Mouse (Mus musculus): ENCODE measurements around the gene Phf11b. TPM values are rescaled to one million over a fixed set of nuclear protein-coding genes. Genes with fewer than 3 reads are reported as not detected.
"Not testable (repeated sequence)": the region's sequence is repeated elsewhere in the genome, so short reads cannot be mapped to it uniquely, and the experiment has no call there.

Phf11b gene
- polyA plus RNA-seq (2016; fragmentation: Nextera tagmentation; extraction: Ambion mirVana), result 0.22 and 0.39 TPM in 2 replicates

- not testable (repeated sequence) for ATAC-seq (ENCODE audit: low FRiP score, low read depth); H3K4me2 ChIP-seq (replicated peaks); H3K27ac ChIP-seq (replicated peaks); H3K36me3 ChIP-seq; H3K9me3 ChIP-seq; H3K4me3 ChIP-seq; H3K9ac ChIP-seq (replicated peaks); H3K27me3 ChIP-seq; H3K4me1 ChIP-seq
- WGBS, result 68% methylated on average over 1 of the region's 1 CpGs
These were observed at the start of gene Phf11b for GRCm38 (mm10) chr14:59341189-59341588. Gene Phf11b (minus strand): TSS chr14:59341351.

GRCm38 (mm10) chr14:59390181-59390580 is 49.0 kb upstream of the Phf11b start:
- ATAC-seq (ENCODE audit: low FRiP score, low read depth); H3K9me3 ChIP-seq: not testable (repeated sequence)

GRCm38 (mm10) chr14:59389532-59389931 is 48.4 kb upstream of the Phf11b start:
- ATAC-seq (ENCODE audit: low FRiP score, low read depth), result no peak
- no peaks in the 10 kb centered on the region for H3K27me3 ChIP-seq
- H3K9ac ChIP-seq (replicated peaks), result no peak overlapping the region
- H3K4me2 ChIP-seq (replicated peaks), result no peak overlapping the region
- H3K9me3 ChIP-seq, result no peaks in the 10 kb centered on the region
- 72% methylated on average over 1 of the region's 1 CpGs for WGBS
- no peaks in the 10 kb centered on the region for H3K36me3 ChIP-seq
- no peaks in the 10 kb centered on the region for H3K4me1 ChIP-seq
- no peak overlapping the region for H3K4me3 ChIP-seq
- no peak overlapping the region for H3K27ac ChIP-seq (replicated peaks)

More at GRCm38 (mm10) chr14:59390181-59390580, 49.0 kb upstream of the Phf11b start:
- not testable (repeated sequence) for H3K36me3 ChIP-seq; H3K4me3 ChIP-seq; H3K4me2 ChIP-seq (replicated peaks); H3K4me1 ChIP-seq; H3K27me3 ChIP-seq; H3K27ac ChIP-seq (replicated peaks); H3K9ac ChIP-seq (replicated peaks)
- WGBS, result 69% methylated on average over 4 of the region's 4 CpGs

GRCm38 (mm10) chr14:59370348-59371068 is 29.4 kb upstream of the Phf11b start:
- WGBS, result 93% methylated on average over 25 of the region's 25 CpGs
- Histone ChIP-seq H3K27me3 (no peaks in the 10 kb centered on the region), H3K27ac (replicated peaks) (no peak overlapping the region), H3K4me1 (no peaks in the 10 kb centered on the region), H3K9ac (replicated peaks) (no peak overlapping the region), H3K4me2 (replicated peaks) (no peak overlapping the region), H3K36me3 (no peaks in the 10 kb centered on the region), H3K9me3 (0 out of 2 replicates have a peak, but pooled peaks cover 7% of the 10 kb centered on the region), H3K4me3 (no peak overlapping the region)
- no peak for ATAC-seq (ENCODE audit: low FRiP score, low read depth)

GRCm38 (mm10) chr14:59366386-59367105 is 25.4 kb upstream of the Phf11b start:
- Histone ChIP-seq H3K4me1 (no peaks in the 10 kb centered on the region), H3K4me3 (no peak overlapping the region), H3K9me3 (0 out of 2 replicates have a peak, but pooled peaks cover 6% of the 10 kb centered on the region), H3K9ac (replicated peaks) (no peak overlapping the region), H3K27ac (replicated peaks) (no peak overlapping the region), H3K36me3 (no peaks in the 10 kb centered on the region), H3K4me2 (replicated peaks) (no peak overlapping the region), H3K27me3 (no peaks in the 10 kb centered on the region)
- WGBS, result 90% methylated on average over 8 of the region's 8 CpGs
- no peak for ATAC-seq (ENCODE audit: low FRiP score, low read depth)

- Histone ChIP-seq H3K4me1 (no peaks in the 10 kb centered on the region), H3K27ac (replicated peaks) (no peak within 1 kb of the TSS)
- WGBS, result 85% methylated on average over 6 of the region's 6 CpGs
These were observed 24.1 kb upstream of the Phf11b start, which contains the start of gene Phf11d for GRCm38 (mm10) chr14:59365244-59365644. Gene Phf11d (minus strand): TSS chr14:59365470.

GRCm38 (mm10) chr14:59339541-59339940 is 1.6 kb downstream of the Phf11b start:
- H3K36me3 ChIP-seq, result no peaks in the 10 kb centered on the region
- no peak overlapping the region for H3K4me3 ChIP-seq
- ATAC-seq (ENCODE audit: low FRiP score, low read depth), result no peak
- no peak overlapping the region for H3K4me2 ChIP-seq (replicated peaks)
- no peak overlapping the region for H3K9ac ChIP-seq (replicated peaks)
- 83% methylated on average over 1 of the region's 1 CpGs for WGBS
- H3K9me3 ChIP-seq, result no peaks in the 10 kb centered on the region
- no peaks in the 10 kb centered on the region for H3K4me1 ChIP-seq
- H3K27me3 ChIP-seq, result no peaks in the 10 kb centered on the region
- no peak overlapping the region for H3K27ac ChIP-seq (replicated peaks)

More at GRCm38 (mm10) chr14:59365244-59365644, 24.1 kb upstream of the Phf11b start, which contains the start of gene Phf11d:
- H3K4me2 ChIP-seq (replicated peaks), result no peak within 1 kb of the TSS
- no peaks in the 10 kb centered on the region for H3K27me3 ChIP-seq
- no peak within 1 kb of the TSS for H3K4me3 ChIP-seq
- ATAC-seq (ENCODE audit: low FRiP score, low read depth), result no peak
- no peaks in the 10 kb centered on the region for H3K9me3 ChIP-seq
- no peak within 1 kb of the TSS for H3K9ac ChIP-seq (replicated peaks)
- H3K36me3 ChIP-seq, result no peaks in the 10 kb centered on the region

- H3K36me3 ChIP-seq; H3K9me3 ChIP-seq; H3K4me2 ChIP-seq (replicated peaks); H3K4me1 ChIP-seq; ATAC-seq (ENCODE audit: low FRiP score, low read depth); H3K4me3 ChIP-seq; H3K27me3 ChIP-seq; H3K27ac ChIP-seq (replicated peaks); H3K9ac ChIP-seq (replicated peaks): not testable (repeated sequence)
- 86% methylated on average over 3 of the region's 3 CpGs for WGBS
These were observed 5.1 kb downstream of the Phf11b start for GRCm38 (mm10) chr14:59336056-59336455.

- H3K4me1 ChIP-seq; H3K4me3 ChIP-seq; H3K9ac ChIP-seq (replicated peaks); H3K9me3 ChIP-seq; ATAC-seq (ENCODE audit: low FRiP score, low read depth); H3K4me2 ChIP-seq (replicated peaks); H3K27me3 ChIP-seq; H3K27ac ChIP-seq (replicated peaks); H3K36me3 ChIP-seq: not testable (repeated sequence)
- 64% methylated on average over 3 of the region's 3 CpGs for WGBS
These were observed 10.7 kb downstream of the Phf11b start for GRCm38 (mm10) chr14:59330499-59330898.

- not testable (repeated sequence) for H3K36me3 ChIP-seq; H3K9me3 ChIP-seq; H3K9ac ChIP-seq (replicated peaks); ATAC-seq (ENCODE audit: low FRiP score, low read depth); H3K4me3 ChIP-seq; H3K27me3 ChIP-seq; H3K27ac ChIP-seq (replicated peaks); H3K4me1 ChIP-seq; H3K4me2 ChIP-seq (replicated peaks)
- 76% methylated on average over 6 of the region's 6 CpGs for WGBS
These were observed 21.2 kb downstream of the Phf11b start for GRCm38 (mm10) chr14:59319970-59320369.

GRCm38 (mm10) chr14:59319036-59319435 is 22.1 kb downstream of the Phf11b start:
- not testable (repeated sequence) for H3K4me2 ChIP-seq (replicated peaks); H3K36me3 ChIP-seq; H3K4me1 ChIP-seq; H3K9me3 ChIP-seq; H3K27me3 ChIP-seq; H3K9ac ChIP-seq (replicated peaks); ATAC-seq (ENCODE audit: low FRiP score, low read depth); H3K27ac ChIP-seq (replicated peaks); H3K4me3 ChIP-seq
- WGBS, result 94% methylated on average over 3 of the region's 3 CpGs

GRCm38 (mm10) chr14:59297391-59297790 is 43.8 kb downstream of the Phf11b start, which contains the start of gene Phf11a:
Gene Phf11a (minus strand): TSS chr14:59297522.
- WGBS, result 64% methylated on average over 1 of the region's 1 CpGs
- H3K27ac ChIP-seq (replicated peaks); H3K36me3 ChIP-seq; H3K9me3 ChIP-seq; H3K9ac ChIP-seq (replicated peaks); H3K4me3 ChIP-seq; H3K4me2 ChIP-seq (replicated peaks); ATAC-seq (ENCODE audit: low FRiP score, low read depth); H3K27me3 ChIP-seq; H3K4me1 ChIP-seq: not testable (repeated sequence)

Data from midbrain, embryonic 12.5 days (tissue).